Comparison of ENCODE assay signal across 8 mouse cellular contexts in genomic region chr9:119977557-119978060, GRCm38 (mm10). TPM values are rescaled to one million over a fixed set of nuclear protein-coding genes. Genes with fewer than 3 reads are reported as not detected.
DNase-seq lines count a peak whose midpoint lies in the region; ATAC-seq lines count a peak whose summit lies in the region.

No protein-coding gene starts in this region.

- 44% methylated on average over 5 of the region's 5 CpGs for WGBS in forebrain, embryonic 15.5 days
- 56% methylated on average over 5 of the region's 5 CpGs for WGBS in forebrain, embryonic 13.5 days
- WGBS in midbrain, embryonic 14.5 days = 56% methylated on average over 5 of the region's 5 CpGs
- WGBS in midbrain, embryonic 13.5 days = 51% methylated on average over 5 of the region's 5 CpGs
- 45% methylated on average over 5 of the region's 5 CpGs for WGBS in midbrain, embryonic 16.5 days

- H3K4me2 ChIP-seq in forebrain, embryonic 15.5 days (replicated peaks) = no peak overlapping the region
- H3K4me2 ChIP-seq in forebrain, embryonic 13.5 days = no peak overlapping the region
- no peak overlapping the region for H3K4me2 ChIP-seq in midbrain, embryonic 14.5 days (ENCODE audit: low read length)
- H3K4me2 ChIP-seq in midbrain, embryonic 13.5 days (replicated peaks) = no peak overlapping the region
- H3K4me2 ChIP-seq in midbrain, embryonic 16.5 days (ENCODE audit: low read length) = no peak overlapping the region

- no peak overlapping the region for H3K4me3 ChIP-seq in forebrain, embryonic 15.5 days
- H3K4me3 ChIP-seq in forebrain, embryonic 13.5 days = no peak overlapping the region
- H3K4me3 ChIP-seq in midbrain, embryonic 14.5 days (replicated peaks; ENCODE audit: low read depth, low read length) = no peak overlapping the region
- H3K4me3 ChIP-seq in midbrain, embryonic 13.5 days (replicated peaks) = no peak overlapping the region
- H3K4me3 ChIP-seq in midbrain, embryonic 16.5 days (ENCODE audit: low read depth, low read length) = no peak overlapping the region

- peak; percentile 37 for DNase-seq in midbrain, embryonic 14.5 days
- peak; percentile 58 for DNase-seq in heart, postnatal 4 days
- peak; percentile 45 for DNase-seq in lung, postnatal 36 days
- no peak for DNase-seq in embryo, embryonic 11 days

- no peaks in the 10 kb centered on the region for H3K9me3 ChIP-seq in forebrain, embryonic 15.5 days
- no peaks in the 10 kb centered on the region for H3K9me3 ChIP-seq in forebrain, embryonic 13.5 days (replicated peaks)
- H3K9me3 ChIP-seq in midbrain, embryonic 14.5 days (ENCODE audit: control insufficient read depth, low read length) = no peaks in the 10 kb centered on the region
- H3K9me3 ChIP-seq in midbrain, embryonic 13.5 days = no peaks in the 10 kb centered on the region
- H3K9me3 ChIP-seq in midbrain, embryonic 16.5 days (replicated peaks; ENCODE audit: control insufficient read depth, low read length, poor library complexity, severe bottlenecking) = no peaks in the 10 kb centered on the region

- H3K27ac ChIP-seq in forebrain, embryonic 15.5 days (replicated peaks) = 0 out of 2 replicates have a peak overlapping the region, but pooled peaks have one; percentile 25
- no peak overlapping the region for H3K27ac ChIP-seq in forebrain, embryonic 13.5 days
- no peak overlapping the region for H3K27ac ChIP-seq in midbrain, embryonic 14.5 days (replicated peaks; ENCODE audit: low read depth, low read length)
- H3K27ac ChIP-seq in midbrain, embryonic 13.5 days = no peak overlapping the region
- H3K27ac ChIP-seq in midbrain, embryonic 16.5 days (ENCODE audit: low read length) = no peak overlapping the region

- H3K4me1 ChIP-seq in forebrain, embryonic 15.5 days = peaks cover 46% of the 10 kb centered on the region
- H3K4me1 ChIP-seq in forebrain, embryonic 13.5 days = peaks cover 52% of the 10 kb centered on the region
- H3K4me1 ChIP-seq in midbrain, embryonic 14.5 days (ENCODE audit: control insufficient read depth, insufficient read depth, low read length) = peaks cover 22% of the 10 kb centered on the region
- H3K4me1 ChIP-seq in midbrain, embryonic 13.5 days (replicated peaks) = peaks cover 35% of the 10 kb centered on the region
- peaks cover 18% of the 10 kb centered on the region for H3K4me1 ChIP-seq in midbrain, embryonic 16.5 days (ENCODE audit: control insufficient read depth, insufficient read depth, low read length)

- no peaks in the 10 kb centered on the region for H3K36me3 ChIP-seq in forebrain, embryonic 15.5 days
- H3K36me3 ChIP-seq in forebrain, embryonic 13.5 days (ENCODE audit: poor library complexity, severe bottlenecking) = 0 out of 2 replicates have a peak, but pooled peaks cover 6% of the 10 kb centered on the region
- H3K36me3 ChIP-seq in midbrain, embryonic 14.5 days (ENCODE audit: control insufficient read depth, insufficient read depth, low read length) = no peaks in the 10 kb centered on the region
- H3K36me3 ChIP-seq in midbrain, embryonic 13.5 days = no peaks in the 10 kb centered on the region
- H3K36me3 ChIP-seq in midbrain, embryonic 16.5 days (ENCODE audit: control insufficient read depth, insufficient read depth, low read length) = no peaks in the 10 kb centered on the region

- no peaks in the 10 kb centered on the region for H3K27me3 ChIP-seq in forebrain, embryonic 15.5 days
- H3K27me3 ChIP-seq in forebrain, embryonic 13.5 days = peaks cover 3% of the 10 kb centered on the region; the same call in 1 of the 2 replicates
- H3K27me3 ChIP-seq in midbrain, embryonic 14.5 days (ENCODE audit: control insufficient read depth, insufficient read depth, low read length) = peaks cover 3% of the 10 kb centered on the region; the same call in 1 of the 2 replicates
- peaks cover 16% of the 10 kb centered on the region for H3K27me3 ChIP-seq in midbrain, embryonic 13.5 days
- H3K27me3 ChIP-seq in midbrain, embryonic 16.5 days (ENCODE audit: control insufficient read depth, insufficient read depth, low read depth, low read length) = no peaks in the 10 kb centered on the region

- no peak overlapping the region for H3K9ac ChIP-seq in forebrain, embryonic 15.5 days (replicated peaks)
- no peak overlapping the region; the same call in 1 of the 2 replicates for H3K9ac ChIP-seq in forebrain, embryonic 13.5 days
- no peak overlapping the region for H3K9ac ChIP-seq in midbrain, embryonic 14.5 days (replicated peaks; ENCODE audit: low read length)
- H3K9ac ChIP-seq in midbrain, embryonic 13.5 days (replicated peaks) = no peak overlapping the region
- no peak overlapping the region for H3K9ac ChIP-seq in midbrain, embryonic 16.5 days (ENCODE audit: low read depth, low read length)

- no peak for ATAC-seq in forebrain, embryonic 15.5 days (replicated peaks)
- no peak for ATAC-seq in forebrain, embryonic 13.5 days
- no peak for ATAC-seq in midbrain, embryonic 14.5 days (ENCODE audit: low FRiP score, low TSS enrichment)
- ATAC-seq in midbrain, embryonic 13.5 days = no peak
- ATAC-seq in midbrain, embryonic 16.5 days = no peak

RNA-seq across cellular contexts. Expression of gene Csrnp1, which starts 6.8 kb away (rescaled TPM):
- 1.6 and 2.0 TPM in 2 replicates for polyA plus RNA-seq in forebrain, embryonic 15.5 days (2015; fragmentation: Nextera tagmentation; extraction: Ambion mirVana)
- 1.3 and 1.5 TPM in 2 replicates for polyA plus RNA-seq in forebrain, embryonic 13.5 days (2015; fragmentation: Nextera tagmentation; extraction: Ambion mirVana)
- polyA plus RNA-seq in midbrain, embryonic 14.5 days (2014; fragmentation: Nextera tagmentation; extraction: Ambion mirVana) = 0.67 and 2.2 TPM in 2 replicates
- 1.1 and 1.3 TPM in 2 replicates for polyA plus RNA-seq in midbrain, embryonic 13.5 days (2015; fragmentation: Nextera tagmentation; extraction: Ambion mirVana)
- total RNA-seq in heart, postnatal 4 days (2021) = 10 to 100 TPM; 17.4 to 17.7 TPM
- 0.75 and 1.0 TPM in 2 replicates for polyA plus RNA-seq in midbrain, embryonic 16.5 days (2015; fragmentation: Nextera tagmentation; extraction: Ambion mirVana)

RNA-seq across cellular contexts. Expression of gene Ttc21a, which starts 40.2 kb away (rescaled TPM):
- 0.57 and 0.69 TPM in 2 replicates for polyA plus RNA-seq in forebrain, embryonic 15.5 days (2015; fragmentation: Nextera tagmentation; extraction: Ambion mirVana)
- 0.32 and 0.54 TPM in 2 replicates for polyA plus RNA-seq in forebrain, embryonic 13.5 days (2015; fragmentation: Nextera tagmentation; extraction: Ambion mirVana)
- 0.45 and 0.49 TPM in 2 replicates for polyA plus RNA-seq in midbrain, embryonic 14.5 days (2014; fragmentation: Nextera tagmentation; extraction: Ambion mirVana)
- 0.28 and 0.44 TPM in 2 replicates for polyA plus RNA-seq in midbrain, embryonic 13.5 days (2015; fragmentation: Nextera tagmentation; extraction: Ambion mirVana)
- under 1 TPM in 1 of 2 experiments, not detected in 1; 0.07 TPM for total RNA-seq in heart, postnatal 4 days (2021)
- polyA plus RNA-seq in midbrain, embryonic 16.5 days (2015; fragmentation: Nextera tagmentation; extraction: Ambion mirVana) = 1.0 and 1.3 TPM in 2 replicates

RNA-seq across cellular contexts. Expression of gene Gorasp1, which starts 40.2 kb away (rescaled TPM):
- 25.5 and 26.2 TPM in 2 replicates for polyA plus RNA-seq in forebrain, embryonic 15.5 days (2015; fragmentation: Nextera tagmentation; extraction: Ambion mirVana)
- polyA plus RNA-seq in forebrain, embryonic 13.5 days (2015; fragmentation: Nextera tagmentation; extraction: Ambion mirVana) = 20.0 and 22.9 TPM in 2 replicates
- 25.2 and 31.7 TPM in 2 replicates for polyA plus RNA-seq in midbrain, embryonic 14.5 days (2014; fragmentation: Nextera tagmentation; extraction: Ambion mirVana)
- polyA plus RNA-seq in midbrain, embryonic 13.5 days (2015; fragmentation: Nextera tagmentation; extraction: Ambion mirVana) = 22.9 and 23.1 TPM in 2 replicates
- 10 to 100 TPM; 15.2 to 16.0 TPM for total RNA-seq in heart, postnatal 4 days (2021)
- polyA plus RNA-seq in midbrain, embryonic 16.5 days (2015; fragmentation: Nextera tagmentation; extraction: Ambion mirVana) = 27.3 and 29.2 TPM in 2 replicates

RNA-seq across cellular contexts. Expression of gene Xirp1, which starts 45.8 kb away (rescaled TPM):
- not detected in 2 replicates for polyA plus RNA-seq in forebrain, embryonic 15.5 days (2015; fragmentation: Nextera tagmentation; extraction: Ambion mirVana)
- not detected in 2 replicates for polyA plus RNA-seq in forebrain, embryonic 13.5 days (2015; fragmentation: Nextera tagmentation; extraction: Ambion mirVana)
- not detected in 2 replicates for polyA plus RNA-seq in midbrain, embryonic 14.5 days (2014; fragmentation: Nextera tagmentation; extraction: Ambion mirVana)
- 0.03 TPM in 1 of 2 replicates, not detected in the other for polyA plus RNA-seq in midbrain, embryonic 13.5 days (2015; fragmentation: Nextera tagmentation; extraction: Ambion mirVana)
- 100 to 1,000 TPM; 162 to 169 TPM for total RNA-seq in heart, postnatal 4 days (2021)
- polyA plus RNA-seq in midbrain, embryonic 16.5 days (2015; fragmentation: Nextera tagmentation; extraction: Ambion mirVana) = not detected in 2 replicates
